Mouse (Mus musculus): ENCODE measurements at regions not wholly inside any gene's neighbourhood (a gene's known extent, or its start where the extent isn't known, plus 50 kb on each side); places are given as distances from the start of the nearest gene placed in this dataset.

DNA sequence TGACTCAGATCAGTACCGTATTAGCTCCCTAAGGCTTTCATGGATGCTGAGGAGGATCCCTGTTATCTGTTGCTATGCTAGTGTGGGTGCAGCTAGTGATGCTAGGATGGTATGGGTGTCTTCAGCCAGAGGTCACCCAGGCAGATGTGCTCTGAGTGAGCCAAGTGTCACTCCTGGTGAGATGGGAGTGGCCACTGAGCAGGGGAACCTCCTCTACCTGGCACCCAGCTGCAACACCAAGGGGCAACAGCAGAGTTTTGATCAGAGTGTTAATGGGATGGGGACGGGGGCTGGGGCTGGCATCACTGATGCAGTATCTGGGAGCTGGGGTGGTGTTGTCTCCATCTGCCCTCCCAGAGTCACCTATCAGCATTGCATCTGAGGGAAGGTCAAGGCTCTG lies 81.0 kb downstream of the Cstad start:
- no peak for TF ChIP-seq CTCF (IDR thresholded peaks at IDR 0.05 in 2 of 3, conservative IDR thresholded peaks at IDR 0.05 in 1 of 3; ENCODE audit: control insufficient read depth in 1 of 3, insufficient read depth in 1 of 3, low read depth in 2 of 3, low read length in 3 of 3, poor library complexity in 1 of 3, severe bottlenecking in 1 of 3)
- no peak for TF ChIP-seq HCFC1 (IDR thresholded peaks at IDR 0.05; ENCODE audit: low read depth, low read length)
- TF ChIP-seq ZKSCAN1 (IDR thresholded peaks at IDR 0.05; ENCODE audit: low read depth, low read length), result no peak
- TF ChIP-seq TBP (IDR thresholded peaks at IDR 0.05; ENCODE audit: low read depth, low read length), result no peak
- no peak for TF ChIP-seq ZNF384 (IDR thresholded peaks at IDR 0.05; ENCODE audit: low read depth, low read length)
- TF ChIP-seq KAT2A (conservative IDR thresholded peaks at IDR 0.05; ENCODE audit: low read depth, low read length), result no peak
- no peak for TF ChIP-seq GATA1 (IDR thresholded peaks at IDR 0.05; ENCODE audit: low read depth, low read length)
- no peak for TF ChIP-seq JUND (IDR thresholded peaks at IDR 0.05; ENCODE audit: low read depth, low read length)
- no peak for TF ChIP-seq MXI1 (IDR thresholded peaks at IDR 0.05; ENCODE audit: low read depth, low read length)
- TF ChIP-seq TAL1 (IDR thresholded peaks at IDR 0.05; ENCODE audit: low read length), result no peak
- TF ChIP-seq GABPA (IDR thresholded peaks at IDR 0.05; ENCODE audit: low read depth, low read length), result no peak
- no peak for TF ChIP-seq MAX (IDR thresholded peaks at IDR 0.05; ENCODE audit: low read length)
- TF ChIP-seq EP300 (IDR thresholded peaks at IDR 0.05; ENCODE audit: low read depth in 1 of 2, low read length in 2 of 2), result no peak
